Mouse (Mus musculus): ENCODE data around the gene Sash1.

DNA sequence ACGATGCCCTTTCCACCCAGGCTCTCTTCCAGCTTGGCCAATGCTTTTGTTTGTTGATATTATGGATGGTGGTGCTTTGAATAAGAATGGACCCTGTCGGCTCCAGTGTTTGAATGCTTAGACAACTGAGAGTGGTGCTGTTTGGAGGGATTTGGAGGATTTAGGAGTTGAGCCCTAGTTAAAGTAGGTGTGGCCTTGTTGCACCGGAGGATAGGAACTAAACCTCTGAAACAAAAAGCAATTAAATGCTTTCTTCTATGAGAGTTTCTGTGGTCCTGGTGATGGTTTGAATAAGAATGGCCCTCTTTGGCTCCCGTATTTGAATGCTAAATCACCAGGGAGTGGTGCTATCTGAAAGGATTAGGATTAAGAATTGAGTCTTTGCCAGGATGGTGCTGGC, 3.5 kb upstream of the Sash1 start:
- TF ChIP-seq CTCF (IDR thresholded peaks at IDR 0.05; ENCODE audit: borderline replicate concordance, insufficient read depth, low read length) = no peak
- TF ChIP-seq POLR2A (IDR thresholded peaks at IDR 0.05; ENCODE audit: low read depth, low read length) = no peak

Measured in embryonic fibroblast, embryonic 13.5 days (primary cell).